Comparison of ENCODE assay signal across 8 mouse cellular contexts in genomic region chr12:3364508-3365448, GRCm38 (mm10). TPM values are rescaled to one million over a fixed set of nuclear protein-coding genes. Genes with fewer than 3 reads are reported as not detected.
DNase-seq lines count a peak whose midpoint lies in the region; ATAC-seq and TF ChIP-seq lines count a peak whose summit lies in the region.

Gene Kif3c, plus strand, starts transcription at chr12:3365132.

- H3K27ac ChIP-seq in ES-Bruce4 (ENCODE audit: insufficient read depth, low read length), result no peak within 1 kb of the TSS
- peak within 1 kb of the TSS; percentile 98 for H3K27ac ChIP-seq in forebrain, embryonic 16.5 days (ENCODE audit: low read length)
- H3K27ac ChIP-seq in neural tube, embryonic 15.5 days (replicated peaks), result peak within 1 kb of the TSS; percentile 97

- TF ChIP-seq POLR2A in ES-Bruce4 (IDR thresholded peaks at IDR 0.05; ENCODE audit: insufficient read depth, low read length), result no peak

- H3K4me3 ChIP-seq in ES-Bruce4 (ENCODE audit: low read depth, low read length), result peak within 1 kb of the TSS; percentile 87
- peak within 1 kb of the TSS; percentile 83 for H3K4me3 ChIP-seq in forebrain, embryonic 16.5 days (replicated peaks; ENCODE audit: low read length)
- peak within 1 kb of the TSS; percentile 78 for H3K4me3 ChIP-seq in neural tube, embryonic 15.5 days (replicated peaks)

- peak; percentile 84 for DNase-seq in cerebellum, adult 11-12 months
- peak; percentile 60 to 75 for DNase-seq in heart, postnatal 36 days
- DNase-seq in layer of hippocampus, adult 18-20 months (ENCODE audit: low spot score in 2 of 2), result peak; percentile 88 to 91
- peak; percentile 67 to 71 for DNase-seq in lung, adult 18-20 months
- DNase-seq in thymus, adult 18-20 months, result peak; percentile 79 to 82

- ATAC-seq in forebrain, embryonic 16.5 days, result peak; percentile 95
- peak; percentile 93 for ATAC-seq in neural tube, embryonic 15.5 days (ENCODE audit: low FRiP score)

- intact Hi-C loops in heart, postnatal 36 days (cut with DNase I), result loop anchor here (2.0 kb wide), 1 partner anchor 62 kb away; the partner anchor contains the start of gene Asxl2

- no peak for TF ChIP-seq EP300 in ES-Bruce4 (IDR thresholded peaks at IDR 0.05; ENCODE audit: insufficient read depth, low read depth, low read length)

- 7% methylated on average over 40 of the region's 48 CpGs for WGBS in forebrain, embryonic 16.5 days
- 7% methylated on average over 40 of the region's 48 CpGs for WGBS in neural tube, embryonic 15.5 days

- peak within 1 kb of the TSS; percentile 62 for H3K9ac ChIP-seq in ES-Bruce4 (ENCODE audit: low read depth, poor library complexity, severe bottlenecking)
- peak within 1 kb of the TSS; percentile 95 for H3K9ac ChIP-seq in forebrain, embryonic 16.5 days (replicated peaks; ENCODE audit: low read depth, low read length)
- peak within 1 kb of the TSS; percentile 82 for H3K9ac ChIP-seq in neural tube, embryonic 15.5 days (replicated peaks)

- H3K9me3 ChIP-seq in ES-Bruce4 (replicated peaks; ENCODE audit: control insufficient read depth, insufficient read depth, low read length, poor library complexity, severe bottlenecking), result no peaks in the 10 kb centered on the region
- 0 out of 2 replicates have a peak, but pooled peaks cover 5% of the 10 kb centered on the region for H3K9me3 ChIP-seq in forebrain, embryonic 16.5 days (ENCODE audit: control insufficient read depth, low read length)
- H3K9me3 ChIP-seq in neural tube, embryonic 15.5 days (replicated peaks), result no peaks in the 10 kb centered on the region

- peaks cover 1% of the 10 kb centered on the region for H3K4me1 ChIP-seq in ES-Bruce4 (ENCODE audit: control insufficient read depth, insufficient read depth, low read length)
- peaks cover 36% of the 10 kb centered on the region for H3K4me1 ChIP-seq in forebrain, embryonic 16.5 days (replicated peaks; ENCODE audit: control insufficient read depth, insufficient read depth, low read length)
- H3K4me1 ChIP-seq in neural tube, embryonic 15.5 days, result peaks cover 46% of the 10 kb centered on the region

- no peak for TF ChIP-seq CTCF in ES-Bruce4 (IDR thresholded peaks at IDR 0.05; ENCODE audit: low read depth, low read length)

- no peaks in the 10 kb centered on the region for H3K36me3 ChIP-seq in ES-Bruce4 (ENCODE audit: control insufficient read depth, insufficient read depth, low read length, poor library complexity, severe bottlenecking)
- peaks cover 13% of the 10 kb centered on the region; the same call in 1 of the 2 replicates for H3K36me3 ChIP-seq in forebrain, embryonic 16.5 days (ENCODE audit: control insufficient read depth, insufficient read depth)
- peaks cover 15% of the 10 kb centered on the region for H3K36me3 ChIP-seq in neural tube, embryonic 15.5 days

- H3K4me2 ChIP-seq in forebrain, embryonic 16.5 days (ENCODE audit: low read length), result peak within 1 kb of the TSS; percentile 73
- peak within 1 kb of the TSS; percentile 84 for H3K4me2 ChIP-seq in neural tube, embryonic 15.5 days

- no peaks in the 10 kb centered on the region for H3K27me3 ChIP-seq in ES-Bruce4 (ENCODE audit: control insufficient read depth, insufficient read depth, low read length, poor library complexity, severe bottlenecking)
- no peaks in the 10 kb centered on the region for H3K27me3 ChIP-seq in forebrain, embryonic 16.5 days (replicated peaks; ENCODE audit: control insufficient read depth, insufficient read depth, low read length)
- H3K27me3 ChIP-seq in neural tube, embryonic 15.5 days (replicated peaks), result no peaks in the 10 kb centered on the region

RNA-seq across cellular contexts. Expression of gene Kif3c, which starts in this region (rescaled TPM):
- polyA plus RNA-seq in ES-Bruce4 (2011; ENCODE audit: insufficient read depth, insufficient read length, low read depth, missing spikeins), result 13.1 and 15.1 TPM in 2 replicates
- polyA plus RNA-seq in forebrain, embryonic 16.5 days (2015; fragmentation: Nextera tagmentation; extraction: Ambion mirVana), result 118 and 122 TPM in 2 replicates
- 1 to 10 TPM; 4.4 to 5.3 TPM for total RNA-seq in heart, postnatal 36 days (2021)
- 100 to 1,000 TPM; 158 to 162 TPM for total RNA-seq in layer of hippocampus, adult 18-20 months (2021)
- polyA plus RNA-seq in neural tube, embryonic 15.5 days (2015; fragmentation: Nextera tagmentation; extraction: Ambion mirVana), result 64.9 and 74.1 TPM in 2 replicates

Comparison
In these comparisons a context has a peak if more than half of its experiments do, and no peak if none do; other contexts are left out.
1. RNA of gene Kif3c (total RNA-seq): 158 to 162 TPM in layer of hippocampus, adult 18-20 months; 4.4 to 5.3 TPM in heart, postnatal 36 days; every median in the first group is over 10 times any median in the second.
2. Peak in every context shown above with its lines, with median percentiles within 50 percentile points of each other: H3K4me3 ChIP-seq, H3K9ac ChIP-seq and DNase-seq.